Mouse (Mus musculus) hindbrain, embryonic 16.5 days (tissue): ENCODE results near the gene Tpp2. TPM values are rescaled to one million over a fixed set of nuclear protein-coding genes. Genes with fewer than 3 reads are reported as not detected.

Experiments used
- ATAC-seq: fragments of 200-750 bp; cut with Nextera tagmentation; 2 replicates; pipeline ENCODE4 v1.8.0; 2017; ENCODE audit warnings: moderate TSS enrichment, moderate library complexity
- H3K27ac ChIP-seq: fragments of 300-500 bp; sonication (generic); 2 replicates; pipeline ENCODE4 v1.5.1; 2014; ENCODE audit warnings: low read depth, mild to moderate bottlenecking, control low read depth, low read length, moderate library complexity
- H3K27me3 ChIP-seq: fragments of 300-500 bp; sonication (generic); replicated peaks from 2 replicates; pipeline ENCODE4 v1.6.1; 2014; ENCODE audit warnings: low read length; ENCODE audit not compliant: control insufficient read depth, insufficient read depth
- H3K36me3 ChIP-seq: fragments of 300-500 bp; sonication (generic); 2 replicates; pipeline ENCODE4 v1.6.1; 2014; ENCODE audit warnings: mild to moderate bottlenecking, low read length, moderate library complexity, mixed read lengths; ENCODE audit not compliant: control insufficient read depth, insufficient read depth
- H3K4me1 ChIP-seq: fragments of 300-500 bp; sonication (generic); 2 replicates; pipeline ENCODE4 v1.6.1; 2014; ENCODE audit warnings: low read depth, low read length; ENCODE audit not compliant: control insufficient read depth, insufficient read depth
- H3K4me2 ChIP-seq: fragments of 300-500 bp; sonication (generic); 2 replicates; pipeline ENCODE4 v1.6.1; 2014; ENCODE audit warnings: mild to moderate bottlenecking, low read length, control low read depth, moderate library complexity
- H3K4me3 ChIP-seq: fragments of 300-500 bp; sonication (generic); 2 replicates; pipeline ENCODE4 v1.5.1; 2014; ENCODE audit warnings: mild to moderate bottlenecking, low read length, control low read depth, moderate library complexity
- H3K9ac ChIP-seq: fragments of 300-500 bp; sonication (generic); 2 replicates; pipeline ENCODE4 v1.6.1; 2014; ENCODE audit warnings: low read depth, mild to moderate bottlenecking, control low read depth, low read length, moderate library complexity
- H3K9me3 ChIP-seq: fragments of 300-500 bp; sonication (generic); 2 replicates; pipeline ENCODE4 v1.6.1; 2014; ENCODE audit warnings: mild to moderate bottlenecking, low read length, moderate library complexity; ENCODE audit not compliant: control insufficient read depth
- WGBS: fragments of 180-500 bp; shearing (Covaris S2); extraction: QIAGEN DNeasy Blood & Tissue Kit; methylation state at CpG from one replicate; pipeline ENCODE4 v1.1.7; 2014; 5-methylcytosine and 5-hydroxymethylcytosine counted together
- polyA plus RNA-seq: library from polyadenylated mRNA; unstranded; fragments of >200 nt; fragmentation: Nextera tagmentation; extraction: Ambion mirVana; gene quantifications from 2 replicates; pipeline ENCODE4 v1.2.1, GENCODE M21; 2015

The Tpp2 gene
- polyA plus RNA-seq, 1 experiment from 2014 or later: 55.1 TPM

DNA sequence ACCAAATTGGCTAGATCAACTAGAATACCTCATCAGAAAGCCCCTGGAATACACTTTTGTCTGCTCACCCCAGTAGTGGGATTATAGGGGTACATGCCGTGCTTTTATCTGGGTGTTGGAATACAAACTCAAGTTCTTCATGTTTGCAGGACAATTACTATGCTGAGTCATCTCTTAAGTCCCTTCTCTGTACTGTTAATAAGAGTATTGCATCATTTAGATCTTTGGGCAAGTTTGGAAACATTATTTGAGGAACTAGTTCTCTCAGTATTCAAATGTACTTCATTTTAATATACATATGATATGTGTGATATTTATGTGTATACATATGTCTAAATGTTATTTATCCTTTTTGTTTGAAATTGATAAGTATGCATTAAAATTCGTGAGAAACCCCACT, 16.6 kb upstream of the Tpp2 start:
- no peak for ATAC-seq
- H3K27me3 ChIP-seq: no peaks in the 10 kb centered on the region
- 59% methylated on average over 2 of the region's 2 CpGs for WGBS

DNA sequence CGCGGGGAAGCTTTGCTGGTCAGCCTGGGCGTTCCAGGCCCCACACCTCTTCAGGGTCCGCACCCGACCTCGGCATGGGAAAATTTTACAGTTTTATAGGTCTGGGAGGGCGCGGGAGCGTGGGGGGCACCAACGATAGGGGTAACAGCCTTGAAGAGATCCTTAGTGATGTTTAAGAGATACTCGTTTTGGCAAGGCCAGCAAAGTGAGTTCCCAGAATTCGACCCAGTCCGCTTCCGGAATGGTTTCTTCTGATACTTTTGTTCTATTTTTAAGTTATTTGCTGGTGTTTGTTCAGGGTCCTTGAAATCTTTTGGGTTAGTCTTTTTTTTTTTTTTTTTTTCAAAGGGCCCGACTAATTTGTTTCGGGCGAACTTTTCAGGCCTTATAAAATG, 966 bp downstream of the Tpp2 start:
- H3K4me3 ChIP-seq: peak overlapping the region; percentile 100
- peak overlapping the region; percentile 99 for H3K9ac ChIP-seq
- no peaks in the 10 kb centered on the region for H3K36me3 ChIP-seq
- ATAC-seq: no peak
- H3K4me1 ChIP-seq: peaks cover 13% of the 10 kb centered on the region
- H3K4me2 ChIP-seq: peak overlapping the region; percentile 65
- no peaks in the 10 kb centered on the region for H3K27me3 ChIP-seq
- 3% methylated on average over 17 of the region's 17 CpGs for WGBS
- no peaks in the 10 kb centered on the region for H3K9me3 ChIP-seq
- peak overlapping the region; percentile 94 for H3K27ac ChIP-seq

More for the DNA sequence above, 16.6 kb upstream of the Tpp2 start:
- no peak overlapping the region for H3K4me2 ChIP-seq
- H3K27ac ChIP-seq: no peak overlapping the region
- H3K9me3 ChIP-seq: no peaks in the 10 kb centered on the region
- H3K9ac ChIP-seq: no peak overlapping the region
- no peaks in the 10 kb centered on the region for H3K4me1 ChIP-seq
- no peaks in the 10 kb centered on the region for H3K36me3 ChIP-seq
- H3K4me3 ChIP-seq: no peak overlapping the region

DNA sequence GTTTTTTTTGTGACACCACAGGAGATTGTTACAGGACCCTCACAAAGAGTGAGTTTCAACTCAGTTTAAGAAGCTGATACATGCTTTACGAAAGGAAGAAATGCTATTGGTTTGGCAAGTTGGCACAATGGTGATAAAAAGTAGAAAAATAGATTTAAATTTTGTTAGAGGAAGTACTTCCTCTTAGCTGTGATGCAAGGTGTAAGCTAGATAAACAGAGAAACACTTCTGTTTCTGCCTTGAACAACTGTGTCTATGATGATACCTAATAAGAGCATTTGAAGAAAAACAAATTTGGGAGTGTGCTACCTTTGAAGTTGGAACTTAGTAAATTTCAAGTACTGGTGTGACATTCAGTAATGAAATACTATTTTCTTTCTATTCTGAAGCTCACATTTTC, 5.9 kb downstream of the Tpp2 start:
- WGBS: 96% methylated on average over 1 of the region's 1 CpGs
- Histone ChIP-seq H3K4me3 (no peak overlapping the region), H3K27me3 (no peaks in the 10 kb centered on the region), H3K9ac (no peak overlapping the region), H3K27ac (no peak overlapping the region), H3K4me1 (peaks cover 13% of the 10 kb centered on the region), H3K36me3 (peaks cover 7% of the 10 kb centered on the region; the same call in 1 of the 2 replicates), H3K4me2 (no peak overlapping the region), H3K9me3 (no peaks in the 10 kb centered on the region)
- ATAC-seq: no peak

DNA sequence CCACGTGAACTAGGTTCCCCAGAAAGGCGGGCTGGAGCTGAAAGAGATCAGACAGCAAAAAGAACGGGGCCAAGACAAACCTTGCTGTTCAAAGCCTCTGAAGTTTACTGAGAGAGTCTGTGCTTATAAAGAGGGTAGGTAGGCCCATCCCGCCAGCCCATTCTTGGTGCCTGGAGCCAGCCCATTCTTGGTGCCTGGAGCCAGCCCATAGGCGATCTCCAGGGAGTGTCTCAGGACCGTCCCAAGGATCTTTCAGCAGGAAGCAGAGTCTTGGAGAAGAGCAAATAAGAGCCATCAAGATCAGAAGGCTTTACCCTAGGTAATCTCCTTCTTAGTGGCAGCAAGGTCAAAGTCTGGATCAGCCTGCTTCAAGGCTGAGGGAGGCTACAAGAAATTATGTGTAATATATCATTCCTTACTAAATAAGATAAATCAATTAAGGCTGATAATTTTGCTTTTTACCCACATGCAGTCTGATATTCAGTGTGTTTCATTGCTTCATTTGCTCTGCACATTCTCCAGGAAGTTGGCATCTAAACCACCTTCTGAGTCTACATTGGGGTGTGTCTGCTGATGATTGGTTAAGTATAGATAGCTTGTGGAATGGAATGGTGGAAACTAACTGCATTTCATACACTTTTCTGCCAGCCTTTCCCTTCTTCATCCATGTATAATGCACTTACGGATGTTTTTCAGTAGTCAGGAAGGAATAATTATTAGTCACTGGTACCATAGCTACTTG, 8.2 kb downstream of the Tpp2 start:
- no peak for ATAC-seq
- H3K9ac ChIP-seq: no peak overlapping the region
- no peak overlapping the region for H3K4me2 ChIP-seq
- WGBS: 95% methylated on average over 7 of the region's 7 CpGs
- no peak overlapping the region for H3K4me3 ChIP-seq
- no peaks in the 10 kb centered on the region for H3K27me3 ChIP-seq
- H3K36me3 ChIP-seq: peaks cover 8% of the 10 kb centered on the region; the same call in 1 of the 2 replicates
- no peak overlapping the region for H3K27ac ChIP-seq
- H3K9me3 ChIP-seq: no peaks in the 10 kb centered on the region
- H3K4me1 ChIP-seq: no peaks in the 10 kb centered on the region; the same call in 1 of the 2 replicates

DNA sequence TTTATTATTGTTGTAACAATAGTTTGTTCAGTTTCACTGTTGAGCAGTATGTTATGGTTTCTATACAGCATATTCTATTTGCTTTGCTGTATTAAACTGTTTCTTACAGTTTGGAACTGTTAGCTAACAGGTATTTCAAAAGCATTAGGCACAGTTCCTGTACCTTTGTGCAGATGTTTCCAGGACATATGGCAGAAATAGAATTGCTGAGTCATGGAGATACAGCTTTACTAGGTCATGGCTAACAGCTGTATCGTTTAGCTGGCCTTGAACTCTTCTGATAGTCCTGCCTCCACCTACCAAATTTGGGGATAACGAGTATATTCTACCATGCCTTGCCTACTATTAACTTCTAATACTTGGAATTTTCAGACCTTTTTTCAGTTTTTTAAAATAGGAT, 9.4 kb downstream of the Tpp2 start:
- Histone ChIP-seq H3K36me3 (peaks cover 8% of the 10 kb centered on the region; the same call in 1 of the 2 replicates), H3K9me3 (no peaks in the 10 kb centered on the region), H3K9ac (no peak overlapping the region), H3K4me1 (no peaks in the 10 kb centered on the region), H3K4me2 (no peak overlapping the region), H3K27ac (no peak overlapping the region), H3K4me3 (no peak overlapping the region), H3K27me3 (no peaks in the 10 kb centered on the region)
- no peak for ATAC-seq
- whole genome bisulfite sequencing: 86% methylated on average over 2 of the region's 2 CpGs

DNA sequence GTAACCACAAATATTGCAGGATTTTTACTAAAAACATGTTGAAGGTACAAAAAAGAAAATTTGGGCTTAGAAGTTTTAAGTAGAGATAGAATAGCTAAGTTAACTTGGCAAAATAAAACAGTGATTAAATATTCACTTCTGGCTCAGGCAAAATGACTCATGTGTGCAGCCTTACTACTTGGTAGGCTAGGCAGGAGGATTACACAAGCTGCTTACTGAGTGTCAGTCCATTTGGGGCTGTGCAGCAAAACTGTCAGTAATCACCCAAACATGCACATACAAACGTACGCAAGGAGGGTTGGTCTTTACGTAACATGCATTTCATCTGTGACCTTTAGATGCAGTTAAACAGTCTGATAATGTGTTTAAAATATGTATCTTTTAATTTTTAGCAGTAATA, 20.2 kb downstream of the Tpp2 start:
- no peak overlapping the region for H3K9ac ChIP-seq
- ATAC-seq: no peak
- H3K27me3 ChIP-seq: no peaks in the 10 kb centered on the region
- H3K4me2 ChIP-seq: no peak overlapping the region
- H3K27ac ChIP-seq: no peak overlapping the region
- peaks cover 20% of the 10 kb centered on the region for H3K36me3 ChIP-seq
- no peaks in the 10 kb centered on the region for H3K4me1 ChIP-seq
- H3K4me3 ChIP-seq: no peak overlapping the region
- H3K9me3 ChIP-seq: no peaks in the 10 kb centered on the region
- 95% methylated on average over 3 of the region's 3 CpGs for WGBS

DNA sequence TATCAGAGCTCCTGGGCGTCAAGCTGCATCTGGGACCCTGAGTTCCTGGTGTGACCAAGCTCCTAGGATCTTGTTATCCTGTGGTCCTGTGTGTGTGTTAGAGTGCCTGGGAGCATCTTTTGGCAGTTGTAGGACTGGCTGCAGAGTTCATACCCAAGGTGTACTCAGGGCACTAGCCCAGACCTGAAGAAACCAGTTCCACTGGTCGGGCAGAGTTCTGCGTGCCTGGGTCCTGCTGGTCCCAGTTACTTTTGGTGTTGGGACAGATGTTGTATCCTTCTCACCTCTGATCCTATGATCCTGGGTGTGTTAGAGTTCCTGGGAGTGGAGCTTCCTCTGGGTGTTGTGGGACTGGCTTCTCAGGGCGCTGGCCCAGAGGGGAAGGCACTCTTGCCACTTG, 30.9 kb downstream of the Tpp2 start:
- Histone ChIP-seq H3K36me3 (peaks cover 9% of the 10 kb centered on the region), H3K27ac (no peak overlapping the region), H3K9ac (no peak overlapping the region), H3K4me1 (no peaks in the 10 kb centered on the region), H3K9me3 (no peaks in the 10 kb centered on the region), H3K4me2 (no peak overlapping the region), H3K4me3 (no peak overlapping the region), H3K27me3 (no peaks in the 10 kb centered on the region)
- WGBS: 93% methylated on average over 4 of the region's 4 CpGs
- no peak for ATAC-seq

DNA sequence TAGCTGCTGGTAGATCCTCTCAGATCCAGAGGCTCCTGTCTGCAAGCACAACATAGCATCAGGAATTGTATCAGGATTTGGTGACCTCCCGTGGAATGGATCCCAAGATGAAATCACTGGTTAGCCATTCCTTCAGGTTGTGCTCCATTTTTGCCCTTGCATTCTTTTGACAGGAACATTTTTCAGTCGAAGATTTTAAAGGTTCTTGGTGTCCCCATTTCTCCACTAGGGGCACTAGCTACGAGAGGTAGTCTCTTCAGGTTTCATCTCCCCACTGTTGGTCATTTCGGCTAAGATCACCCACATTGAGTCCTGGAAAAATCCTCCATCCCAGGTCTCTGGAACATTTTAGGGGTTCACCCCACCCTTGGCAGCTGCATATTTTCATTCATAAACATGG, 33.3 kb downstream of the Tpp2 start:
- H3K4me2 ChIP-seq: no peak overlapping the region
- no peaks in the 10 kb centered on the region for H3K4me1 ChIP-seq
- no peaks in the 10 kb centered on the region for H3K27me3 ChIP-seq
- ATAC-seq: no peak
- H3K36me3 ChIP-seq: peaks cover 7% of the 10 kb centered on the region; the same call in 1 of the 2 replicates
- H3K9me3 ChIP-seq: no peaks in the 10 kb centered on the region
- no peak overlapping the region for H3K27ac ChIP-seq
- WGBS: 91% methylated on average over 4 of the region's 4 CpGs
- no peak overlapping the region for H3K9ac ChIP-seq
- no peak overlapping the region for H3K4me3 ChIP-seq

DNA sequence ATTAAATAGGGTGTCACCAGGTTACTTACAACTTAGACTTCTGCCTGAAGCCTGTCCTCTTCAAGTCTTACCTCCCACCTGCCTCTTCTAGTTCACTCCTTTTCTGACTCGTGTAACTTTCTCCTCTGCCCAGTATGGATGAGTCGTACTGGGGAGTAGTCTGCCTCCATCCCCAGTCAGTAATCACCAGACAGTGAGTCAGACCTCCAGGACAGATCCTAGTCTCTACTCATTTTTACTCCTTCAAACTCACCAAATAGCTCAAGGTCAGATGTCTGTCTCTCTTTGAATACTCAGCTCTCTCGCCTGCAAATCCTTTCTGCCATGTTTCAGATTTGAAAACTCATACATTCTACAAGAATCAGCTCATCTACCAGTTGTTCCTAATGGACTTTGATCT, 35.9 kb downstream of the Tpp2 start:
- Histone ChIP-seq H3K4me2 (no peak overlapping the region), H3K4me3 (no peak overlapping the region), H3K9me3 (no peaks in the 10 kb centered on the region), H3K27me3 (no peaks in the 10 kb centered on the region), H3K9ac (no peak overlapping the region), H3K4me1 (no peaks in the 10 kb centered on the region), H3K27ac (no peak overlapping the region), H3K36me3 (peaks cover 9% of the 10 kb centered on the region; the same call in 1 of the 2 replicates)
- WGBS: 93% methylated on average over 3 of the region's 3 CpGs
- ATAC-seq: no peak
